Mouse (Mus musculus) left cerebral cortex, postnatal 4 days (tissue): Measurements from ENCODE around the gene Camk2g. TPM values are rescaled to one million over a fixed set of nuclear protein-coding genes. Genes with fewer than 3 reads are reported as not detected.

Experiments
- DNase-seq: peaks from one replicate; pipeline ENCODE4 v3.0.0-alpha.2; 2022
- intact Hi-C: fragments of 180-260 bp; cut with DNase I; formaldehyde crosslinking; loops from one replicate; pipeline ENCODE4 v1.15.1; 2025
- total RNA-seq, 2 experiments: library from RNA; stranded (reverse); gene quantifications; 2 replicates each; pipeline ENCODE4 v1.2.3; 2021

Gene Camk2g
- 100 to 1,000 TPM; 184 to 193 TPM for total RNA-seq

- peak; percentile 87 for DNase-seq
- intact Hi-C loops = no loop called here
Observed at GRCm38 (mm10) chr14:20793758-20794531, at the start of gene Camk2g. TSS of gene Camk2g (minus strand) at chr14:20794088.

- intact Hi-C loops = no loop called here
- no peak for DNase-seq
Observed at GRCm38 (mm10) chr14:20842629-20843028, 48.7 kb upstream of the Camk2g start.

GRCm38 (mm10) chr14:20841526-20841925, 47.6 kb upstream of the Camk2g start:
- DNase-seq = no peak
- intact Hi-C loops = no loop called here

GRCm38 (mm10) chr14:20837681-20838080, 43.8 kb upstream of the Camk2g start:
- DNase-seq = no peak
- intact Hi-C loops = no loop called here

GRCm38 (mm10) chr14:20836905-20837376, 43.1 kb upstream of the Camk2g start:
- no peak for DNase-seq
- intact Hi-C loops = no loop called here

GRCm38 (mm10) chr14:20836171-20836904, 42.5 kb upstream of the Camk2g start, which contains the start of gene Plau:
TSS of gene Plau (plus strand) at chr14:20836660.
- intact Hi-C loops = no loop called here
- peak; percentile 61 for DNase-seq

GRCm38 (mm10) chr14:20834136-20834535, 40.2 kb upstream of the Camk2g start:
- no peak for DNase-seq
- intact Hi-C loops = no loop called here

GRCm38 (mm10) chr14:20833525-20833924, 39.6 kb upstream of the Camk2g start:
- intact Hi-C loops = no loop called here
- DNase-seq = no peak

GRCm38 (mm10) chr14:20831915-20832314, 38.0 kb upstream of the Camk2g start:
- intact Hi-C loops = no loop called here
- DNase-seq = no peak

GRCm38 (mm10) chr14:20831141-20831910, 37.4 kb upstream of the Camk2g start:
- intact Hi-C loops = no loop called here
- no peak for DNase-seq

GRCm38 (mm10) chr14:20829523-20830366, 35.9 kb upstream of the Camk2g start:
- intact Hi-C loops = no loop called here
- DNase-seq = no peak

GRCm38 (mm10) chr14:20828524-20828923, 34.6 kb upstream of the Camk2g start:
- no peak for DNase-seq
- intact Hi-C loops = no loop called here

GRCm38 (mm10) chr14:20827491-20827890, 33.6 kb upstream of the Camk2g start:
- intact Hi-C loops = no loop called here
- no peak for DNase-seq

GRCm38 (mm10) chr14:20827061-20827460, 33.2 kb upstream of the Camk2g start:
- intact Hi-C loops = no loop called here

GRCm38 (mm10) chr14:20825516-20825915, 31.6 kb upstream of the Camk2g start:
- intact Hi-C loops = no loop called here
- DNase-seq = no peak

More at GRCm38 (mm10) chr14:20827061-20827460, 33.2 kb upstream of the Camk2g start:
- DNase-seq = no peak

- intact Hi-C loops = no loop called here
- DNase-seq = no peak
Observed at GRCm38 (mm10) chr14:20824517-20824916, 30.6 kb upstream of the Camk2g start.

- DNase-seq = no peak
- intact Hi-C loops = no loop called here
Observed at GRCm38 (mm10) chr14:20815448-20815847, 21.6 kb upstream of the Camk2g start.

- no peak for DNase-seq
- intact Hi-C loops = no loop called here
Observed at GRCm38 (mm10) chr14:20811779-20812406, 18.0 kb upstream of the Camk2g start.

- no peak for DNase-seq
- intact Hi-C loops = no loop called here
Observed at GRCm38 (mm10) chr14:20811236-20811635, 17.3 kb upstream of the Camk2g start.

- no peak for DNase-seq
- intact Hi-C loops = no loop called here
Observed at GRCm38 (mm10) chr14:20809820-20810219, 15.9 kb upstream of the Camk2g start.
